Mouse (Mus musculus) lung, embryonic 15.5 days (tissue): ENCODE measurements around the gene Ap4e1. TPM values are rescaled to one million over a fixed set of nuclear protein-coding genes. Genes with fewer than 3 reads are reported as not detected.
A peak's percentile ranks its signal among the peaks of the same experiment; 100 is the strongest.
"Not testable (repeated sequence)": the region's sequence is repeated elsewhere in the genome, so short reads cannot be mapped to it uniquely, and the experiment has no call there.

Source experiments
- ATAC-seq: fragments of 200-750 bp; cut with Nextera tagmentation; 2 replicates; pipeline ENCODE4 v1.8.0; 2017; ENCODE audit warnings: moderate number of reproducible peaks, borderline replicate concordance; ENCODE audit not compliant: low FRiP score, low TSS enrichment; ENCODE audit errors: extremely low read depth
- H3K27ac ChIP-seq: fragments of 300-500 bp; sonication (generic); 2 replicates; pipeline ENCODE4 v1.5.1; 2015; ENCODE audit warnings: moderate library complexity, mild to moderate bottlenecking, inconsistent platforms
- H3K27me3 ChIP-seq: fragments of 300-500 bp; sonication (generic); 2 replicates; pipeline ENCODE4 v1.6.1; 2015; ENCODE audit warnings: inconsistent platforms
- H3K36me3 ChIP-seq: fragments of 300-500 bp; sonication (generic); 2 replicates; pipeline ENCODE4 v1.6.1; 2015; ENCODE audit warnings: inconsistent platforms
- H3K4me1 ChIP-seq: fragments of 300-500 bp; sonication (generic); 2 replicates; pipeline ENCODE4 v1.6.1; 2015; ENCODE audit warnings: inconsistent platforms
- H3K4me2 ChIP-seq: fragments of 300-500 bp; sonication (generic); 2 replicates; pipeline ENCODE4 v1.6.1; 2015; ENCODE audit warnings: inconsistent platforms, mild to moderate bottlenecking, moderate library complexity
- H3K4me3 ChIP-seq: fragments of 300-500 bp; sonication (generic); 2 replicates; pipeline ENCODE4 v1.5.1; 2015; ENCODE audit warnings: mild to moderate bottlenecking, inconsistent platforms
- H3K9ac ChIP-seq: fragments of 300-500 bp; sonication (generic); 2 replicates; pipeline ENCODE4 v1.6.1; 2015; ENCODE audit warnings: inconsistent platforms
- H3K9me3 ChIP-seq: fragments of 300-500 bp; sonication (generic); 2 replicates; pipeline ENCODE4 v1.6.1; 2016; ENCODE audit warnings: inconsistent platforms
- WGBS: fragments of 180-500 bp; shearing (Covaris S2); methylation state at CpG from one replicate; pipeline ENCODE4 v1.1.7; 2015; 5-methylcytosine and 5-hydroxymethylcytosine counted together
- polyA plus RNA-seq: library from polyadenylated mRNA; unstranded; fragments of >200 nt; fragmentation: Nextera tagmentation; extraction: Ambion mirVana; gene quantifications from 2 replicates; pipeline ENCODE4 v1.2.1, GENCODE M21; 2015

Ap4e1 gene
- polyA plus RNA-seq, 1 experiment from 2014 or later = 11.3 TPM

DNA sequence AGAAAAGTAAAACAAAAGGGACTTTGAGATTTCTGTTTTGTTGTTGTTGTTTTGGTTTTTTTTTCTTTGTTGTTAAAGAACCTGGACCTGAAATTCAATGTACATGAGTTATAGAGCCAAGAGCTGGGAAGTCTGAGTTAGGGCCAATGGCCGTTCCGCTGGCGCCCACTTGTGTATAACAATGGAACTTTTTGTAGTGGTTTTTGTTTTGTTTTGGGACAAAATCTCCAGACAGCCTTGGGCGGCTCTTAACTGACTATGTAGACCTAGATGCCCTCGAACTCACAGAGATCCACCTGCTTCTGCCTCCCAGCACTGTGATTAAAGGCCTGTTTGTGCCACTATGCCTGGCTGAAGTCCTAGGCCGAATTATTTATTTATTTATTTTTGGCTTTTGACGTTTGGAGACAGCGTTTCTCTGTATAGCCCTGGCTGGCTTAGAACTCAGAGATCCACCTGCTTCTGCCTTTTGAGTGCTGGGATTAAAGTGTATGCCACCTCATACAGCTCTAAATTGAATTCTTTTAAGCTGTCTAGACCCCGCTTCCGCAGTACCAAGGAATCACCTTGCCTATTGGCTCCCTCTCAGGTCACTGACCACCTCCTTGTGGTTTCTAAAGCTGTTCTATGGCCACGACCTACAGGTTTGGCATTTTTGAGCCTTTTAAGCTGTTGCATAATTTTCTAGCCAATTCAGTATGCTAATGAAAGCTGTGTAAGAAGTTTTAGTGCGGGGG is 1.7 kb upstream of the Ap4e1 start:
- ATAC-seq = no peak
- H3K4me1 ChIP-seq = peaks cover 15% of the 10 kb centered on the region
- 34% methylated on average over 12 of the region's 12 CpGs for WGBS

DNA sequence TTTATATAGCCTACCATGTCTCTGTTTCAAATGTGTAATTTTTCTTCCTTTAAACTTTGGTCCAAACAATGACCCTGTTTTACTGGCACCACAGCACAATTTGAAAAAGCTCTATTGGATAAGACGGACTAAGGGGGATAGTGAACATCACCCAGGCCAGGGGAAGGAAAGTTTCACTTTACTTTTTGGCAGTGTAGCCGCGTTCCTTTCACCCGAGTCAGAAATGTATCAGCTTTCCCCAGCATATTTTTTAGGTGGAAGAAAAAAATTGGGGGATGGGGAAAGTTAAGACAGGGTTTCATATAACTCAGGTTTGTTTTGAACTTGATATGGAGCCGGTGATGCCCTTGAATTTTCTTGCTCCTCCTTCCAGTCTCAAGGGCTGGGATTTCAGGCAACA is 1.0 kb upstream of the Ap4e1 start:
- no peak overlapping the region for H3K27ac ChIP-seq
- no peaks in the 10 kb centered on the region for H3K9me3 ChIP-seq
- no peak overlapping the region for H3K4me3 ChIP-seq
- no peak overlapping the region for H3K9ac ChIP-seq
- no peaks in the 10 kb centered on the region for H3K27me3 ChIP-seq
- peaks cover 15% of the 10 kb centered on the region for H3K4me1 ChIP-seq
- peaks cover 10% of the 10 kb centered on the region for H3K36me3 ChIP-seq
- ATAC-seq = no peak
- H3K4me2 ChIP-seq = no peak overlapping the region
- WGBS = 66% methylated on average over 5 of the region's 5 CpGs

More for the DNA sequence above, 1.7 kb upstream of the Ap4e1 start:
- no peaks in the 10 kb centered on the region for H3K9me3 ChIP-seq
- H3K36me3 ChIP-seq = peaks cover 5% of the 10 kb centered on the region; the same call in 1 of the 2 replicates
- peak overlapping the region; percentile 28 for H3K4me3 ChIP-seq
- no peaks in the 10 kb centered on the region for H3K27me3 ChIP-seq
- H3K27ac ChIP-seq = no peak overlapping the region
- peak overlapping the region; percentile 40 for H3K4me2 ChIP-seq
- 0 out of 2 replicates have a peak overlapping the region, but pooled peaks have one; percentile 18 for H3K9ac ChIP-seq

DNA sequence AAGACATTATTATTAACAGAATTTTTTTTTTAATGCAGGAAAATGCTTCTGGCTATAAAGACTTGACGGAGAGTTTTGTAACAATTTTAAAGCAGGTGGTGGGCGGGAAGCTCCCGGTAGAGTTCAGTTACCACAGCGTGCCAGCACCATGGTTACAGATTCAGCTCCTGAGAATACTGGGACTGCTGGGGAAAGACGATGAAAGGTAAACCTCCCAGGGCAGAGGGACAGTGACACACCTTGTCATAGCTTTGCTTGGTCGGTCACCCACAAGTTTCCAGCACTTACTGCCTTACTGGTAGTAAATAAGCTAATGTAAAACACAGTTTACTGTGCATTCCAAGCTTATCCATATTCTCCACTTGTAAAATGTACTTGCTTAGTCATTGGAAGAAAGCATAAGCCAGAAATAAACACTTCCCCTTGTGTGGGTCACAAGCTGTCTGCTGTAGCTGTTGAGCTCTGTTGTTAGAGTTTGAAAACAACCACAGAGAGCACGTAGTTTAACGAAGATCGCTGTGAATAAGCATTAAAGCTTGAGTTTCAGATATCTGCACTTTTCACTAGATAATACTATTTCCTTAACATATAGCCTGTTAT is 26.6 kb downstream of the Ap4e1 start:
- ATAC-seq = no peak
- Histone ChIP-seq H3K27me3 (no peaks in the 10 kb centered on the region), H3K9me3 (no peaks in the 10 kb centered on the region), H3K9ac (no peak overlapping the region), H3K27ac (no peak overlapping the region), H3K4me1 (no peaks in the 10 kb centered on the region), H3K4me2 (no peak overlapping the region), H3K36me3 (peaks cover 40% of the 10 kb centered on the region), H3K4me3 (no peak overlapping the region)
- WGBS = 91% methylated on average over 9 of the region's 9 CpGs

- Histone ChIP-seq H3K4me1 (no peaks in the 10 kb centered on the region), H3K27ac (no peak overlapping the region), H3K9ac (no peak overlapping the region), H3K36me3 (peaks cover 31% of the 10 kb centered on the region), H3K4me2 (no peak overlapping the region), H3K4me3 (no peak overlapping the region), H3K27me3 (no peaks in the 10 kb centered on the region), H3K9me3 (no peaks in the 10 kb centered on the region)
- WGBS = 93% methylated on average over 4 of the region's 4 CpGs
- ATAC-seq = no peak
Observed at GRCm38 (mm10) chr2:127037299-127037698, 28.8 kb downstream of the Ap4e1 start.

DNA sequence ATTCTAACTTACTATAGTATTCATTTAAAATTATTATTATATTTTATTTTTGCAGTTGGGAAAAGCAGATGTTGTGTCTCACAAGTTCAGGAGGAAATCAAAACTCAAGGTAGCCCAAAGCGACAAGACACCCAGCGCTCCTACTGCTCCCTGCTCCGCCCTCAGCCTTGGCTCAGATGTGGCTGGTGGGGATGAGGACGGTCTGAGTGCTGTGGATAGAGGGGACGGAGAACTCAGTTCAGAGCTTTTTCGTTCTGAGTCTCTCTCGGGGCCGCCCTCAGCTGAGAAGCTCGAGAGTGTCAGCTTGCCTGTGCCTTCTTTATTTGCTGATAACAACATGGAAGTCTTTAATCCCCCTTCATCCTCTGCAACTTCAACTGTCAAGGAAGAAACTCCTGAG is 53.0 kb downstream of the Ap4e1 start:
- H3K27me3 ChIP-seq = no peaks in the 10 kb centered on the region
- no peak for ATAC-seq
- H3K4me1 ChIP-seq = no peaks in the 10 kb centered on the region
- H3K36me3 ChIP-seq = peaks cover 49% of the 10 kb centered on the region
- H3K9ac ChIP-seq = no peak overlapping the region
- H3K27ac ChIP-seq = no peak overlapping the region
- 91% methylated on average over 9 of the region's 9 CpGs for WGBS
- H3K4me3 ChIP-seq = no peak overlapping the region
- H3K4me2 ChIP-seq = no peak overlapping the region
- H3K9me3 ChIP-seq = no peaks in the 10 kb centered on the region

GRCm38 (mm10) chr2:127068806-127069205 is 60.3 kb downstream of the Ap4e1 start:
- H3K36me3 ChIP-seq = peaks cover 13% of the 10 kb centered on the region
- H3K27ac ChIP-seq = no peak overlapping the region
- no peak overlapping the region for H3K9ac ChIP-seq
- H3K9me3 ChIP-seq = no peaks in the 10 kb centered on the region
- WGBS = 72% methylated on average over 7 of the region's 7 CpGs
- H3K4me2 ChIP-seq = no peak overlapping the region
- H3K27me3 ChIP-seq = no peaks in the 10 kb centered on the region
- no peak overlapping the region for H3K4me3 ChIP-seq
- peaks cover 14% of the 10 kb centered on the region for H3K4me1 ChIP-seq
- ATAC-seq = no peak

GRCm38 (mm10) chr2:127069781-127070434 is 61.4 kb downstream of the Ap4e1 start:
- Histone ChIP-seq H3K27me3 (no peaks in the 10 kb centered on the region), H3K9me3 (no peaks in the 10 kb centered on the region), H3K4me3 (peak overlapping the region; percentile 88), H3K4me1 (peaks cover 14% of the 10 kb centered on the region), H3K4me2 (peak overlapping the region; percentile 79), H3K36me3 (peaks cover 13% of the 10 kb centered on the region), H3K9ac (peak overlapping the region; percentile 82), H3K27ac (no peak overlapping the region)
- 15% methylated on average over 11 of the region's 11 CpGs for whole genome bisulfite sequencing
- no peak for ATAC-seq

DNA sequence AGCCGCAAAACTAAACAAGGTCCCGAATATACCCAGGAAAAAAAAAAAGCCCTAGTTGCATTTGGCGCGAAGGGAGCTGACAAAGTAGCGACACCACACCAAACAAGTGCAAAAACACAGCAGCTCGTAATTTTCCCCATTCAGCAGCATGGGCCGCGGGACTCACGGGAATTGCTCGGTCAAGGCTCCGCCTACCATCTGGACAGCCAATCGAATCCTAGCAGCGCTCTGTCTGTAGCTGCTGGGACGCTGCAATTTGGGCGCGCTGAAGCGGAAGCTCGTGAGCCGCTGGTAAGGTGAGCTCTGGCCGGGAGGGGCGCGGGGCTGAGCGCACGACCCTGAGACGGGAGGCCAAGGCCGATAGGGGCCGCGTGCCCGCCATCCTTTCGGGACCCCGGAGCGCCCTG is 61.9 kb downstream of the Ap4e1 start, which contains the start of gene Blvra:
Gene Blvra, plus strand, starts transcription at position 231 of the 407 bp plus-strand sequence.
- H3K4me2 ChIP-seq = peak within 1 kb of the TSS; percentile 79
- H3K4me3 ChIP-seq = peak within 1 kb of the TSS; percentile 88
- H3K9ac ChIP-seq = peak within 1 kb of the TSS; percentile 82
- H3K27me3 ChIP-seq = no peaks in the 10 kb centered on the region
- H3K27ac ChIP-seq = peak within 1 kb of the TSS; percentile 76
- peaks cover 13% of the 10 kb centered on the region for H3K36me3 ChIP-seq
- H3K9me3 ChIP-seq = no peaks in the 10 kb centered on the region
- H3K4me1 ChIP-seq = peaks cover 14% of the 10 kb centered on the region
- WGBS = under 1% methylated on average over 31 of the region's 32 CpGs
- ATAC-seq = peak; percentile 100

DNA sequence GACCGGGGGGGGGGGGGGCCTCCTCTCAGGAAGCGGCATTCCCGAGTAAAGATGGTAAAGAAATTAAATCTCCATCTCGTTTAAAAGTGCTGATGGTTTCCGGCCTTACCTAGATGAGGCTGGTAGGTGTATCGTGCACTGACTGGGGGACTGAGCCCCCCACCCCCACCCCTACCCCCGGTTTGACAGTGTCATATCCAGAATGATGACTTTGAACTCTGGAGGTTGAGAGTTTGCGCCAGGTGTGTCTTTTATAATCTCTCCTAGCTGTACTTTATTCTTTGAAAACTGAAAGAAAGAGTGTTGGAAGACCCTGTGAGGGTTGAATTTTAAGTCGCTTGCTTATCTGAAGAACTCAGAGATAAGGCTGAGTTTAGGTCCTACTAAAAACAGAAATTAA is 62.4 kb downstream of the Ap4e1 start:
- Histone ChIP-seq H3K9me3 (no peaks in the 10 kb centered on the region), H3K4me3 (peak overlapping the region; percentile 88), H3K27me3 (no peaks in the 10 kb centered on the region), H3K36me3 (peaks cover 13% of the 10 kb centered on the region), H3K4me2 (peak overlapping the region; percentile 79), H3K9ac (peak overlapping the region; percentile 82), H3K27ac (peak overlapping the region; percentile 76), H3K4me1 (peaks cover 14% of the 10 kb centered on the region)
- 9% methylated on average over 9 of the region's 9 CpGs for WGBS
- peak; percentile 44; the same call in 1 of the 2 replicates for ATAC-seq

- Histone ChIP-seq H3K4me3 (no peak overlapping the region), H3K27me3 (no peaks in the 10 kb centered on the region), H3K9me3 (no peaks in the 10 kb centered on the region), H3K9ac (no peak overlapping the region), H3K36me3 (no peaks in the 10 kb centered on the region), H3K27ac (no peak overlapping the region), H3K4me1 (peaks cover 14% of the 10 kb centered on the region), H3K4me2 (no peak overlapping the region)
- no peak for ATAC-seq
- 91% methylated on average over 2 of the region's 2 CpGs for WGBS
Observed at GRCm38 (mm10) chr2:127074116-127074515, 65.6 kb downstream of the Ap4e1 start.

DNA sequence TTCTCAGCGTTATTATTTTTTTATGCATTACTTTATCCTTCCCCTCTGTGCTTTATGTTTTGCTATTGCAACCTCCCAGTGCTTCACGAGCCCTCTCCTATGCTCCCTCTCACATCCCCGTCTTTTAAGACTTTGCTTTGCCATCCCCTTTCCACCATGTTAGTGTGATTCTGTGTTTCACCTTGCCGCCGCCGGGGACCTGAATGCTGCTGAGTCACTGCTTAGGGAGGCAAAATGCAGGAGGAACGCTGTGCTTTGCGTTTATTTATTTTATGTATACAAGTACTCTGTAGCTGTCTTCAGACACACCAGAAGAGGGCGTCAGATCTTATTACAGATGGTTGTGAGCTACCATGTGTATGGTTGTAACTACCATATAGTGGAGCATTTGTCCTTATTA is 69.1 kb downstream of the Ap4e1 start:
- WGBS = 66% methylated on average over 9 of the region's 9 CpGs
- no peak for ATAC-seq
- H3K9me3 ChIP-seq = no peaks in the 10 kb centered on the region

DNA sequence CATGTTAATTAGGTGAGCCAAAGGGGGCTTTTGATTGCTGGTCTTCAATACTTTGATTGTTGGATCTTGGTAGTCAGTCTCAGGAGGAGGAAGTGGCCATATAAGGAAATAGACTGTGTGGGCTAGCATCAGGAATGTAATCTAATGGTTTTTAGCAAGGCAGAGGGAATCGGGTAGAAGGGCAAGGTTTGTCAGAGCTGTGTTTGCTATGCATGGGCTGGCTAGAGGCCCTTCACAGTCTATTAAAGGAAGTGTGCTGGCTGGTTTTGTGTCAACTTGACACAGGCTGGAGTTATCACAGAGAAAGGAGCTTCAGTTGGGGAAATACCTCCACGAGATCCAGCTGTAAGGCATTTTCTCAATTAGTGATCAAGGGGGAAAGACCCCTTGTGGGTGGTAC is 70.5 kb downstream of the Ap4e1 start:
- not testable (repeated sequence) for H3K4me2 ChIP-seq, H3K27ac ChIP-seq, H3K9me3 ChIP-seq, H3K4me1 ChIP-seq, H3K27me3 ChIP-seq, H3K4me3 ChIP-seq, ATAC-seq, H3K9ac ChIP-seq, H3K36me3 ChIP-seq
- 35% methylated on average over 2 of the region's 2 CpGs for WGBS

More for the DNA sequence above, 69.1 kb downstream of the Ap4e1 start:
- Histone ChIP-seq H3K4me3 (no peak overlapping the region), H3K27me3 (no peaks in the 10 kb centered on the region), H3K4me1 (no peaks in the 10 kb centered on the region), H3K4me2 (no peak overlapping the region), H3K27ac (no peak overlapping the region), H3K36me3 (no peaks in the 10 kb centered on the region), H3K9ac (no peak overlapping the region)
